Mouse (Mus musculus) liver, postnatal 0 days (tissue): ENCODE measurements at regions not wholly inside any gene's neighbourhood (a gene's known extent, or its start where the extent isn't known, plus 50 kb on each side); places are given as distances from the start of the nearest gene placed in this dataset.

Experiments
- CTCF ChIP-seq: sonication (generic); IDR thresholded peaks from 2 replicates; pipeline ENCODE4 v1.5.1; 2016; ENCODE audit warnings: antibody characterized with exemption, low read depth
- EP300 ChIP-seq: IDR thresholded peaks from 2 replicates; pipeline ENCODE4 v1.6.1; 2016; ENCODE audit warnings: antibody characterized with exemption, low read depth, mild to moderate bottlenecking

DNA sequence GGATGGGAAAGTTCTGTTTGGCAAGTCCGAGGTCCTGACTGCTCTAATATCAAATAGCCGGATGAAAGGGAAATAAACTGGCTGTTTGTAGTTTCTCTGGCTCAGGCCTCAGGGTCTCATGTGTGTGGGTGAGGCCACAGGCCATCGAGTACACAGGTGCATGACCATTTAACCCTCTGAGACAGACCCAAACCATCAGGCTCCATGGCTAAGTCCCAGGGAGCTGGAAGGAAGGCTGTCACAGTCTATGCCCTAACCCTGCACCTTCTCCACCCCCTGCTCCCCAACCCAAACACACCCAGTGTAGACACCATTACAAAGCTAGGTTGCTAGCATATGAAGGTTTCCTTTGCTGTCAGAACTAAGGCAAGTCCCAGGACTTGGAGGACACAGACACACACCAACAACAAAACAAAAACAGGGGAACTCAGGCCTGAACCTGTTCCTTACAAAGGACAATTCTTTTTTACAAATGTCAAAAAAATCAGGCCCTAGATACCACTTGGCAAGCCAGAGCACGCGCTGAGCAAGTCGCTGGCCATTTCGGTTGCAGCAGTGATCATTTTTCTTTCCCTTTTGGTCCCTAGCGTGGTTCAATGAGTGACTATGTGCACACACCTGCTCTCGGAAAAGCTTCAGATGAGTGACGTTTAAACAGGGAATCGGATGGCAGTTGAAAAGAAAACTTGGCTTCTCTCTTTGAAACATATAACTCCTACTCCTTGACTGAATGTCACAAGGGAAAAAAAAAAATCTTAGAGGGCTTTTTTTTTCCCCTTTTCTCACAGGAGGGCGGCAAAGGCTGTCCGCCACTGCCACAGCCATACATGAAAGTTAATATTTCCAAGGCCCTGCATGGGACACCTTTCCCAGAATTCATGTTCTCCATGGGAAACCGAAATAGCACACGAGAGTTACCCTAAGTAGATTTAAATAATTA, 171.7 kb upstream of the Lmo4 start:
- TF ChIP-seq CTCF (no peak), EP300 (no peak)
